Mouse (Mus musculus) hindbrain, embryonic 14.5 days (tissue): ENCODE data around the gene Tesc. TPM values are rescaled to one million over a fixed set of nuclear protein-coding genes. Genes with fewer than 3 reads are reported as not detected.

Source experiments
- ATAC-seq: fragments of 200-750 bp; cut with Nextera tagmentation; 2 replicates; pipeline ENCODE4 v1.8.0; 2017; ENCODE audit warnings: moderate number of reproducible peaks, mild to moderate bottlenecking, moderate TSS enrichment, moderate library complexity; ENCODE audit not compliant: low FRiP score
- DNase-seq: peaks from one replicate; pipeline ENCODE4 v3.0.0-alpha.2; 2015; ENCODE audit warnings: low spot score
- H3K27ac ChIP-seq: fragments of 300-500 bp; sonication (generic); 2 replicates; pipeline ENCODE4 v1.5.1; 2014; ENCODE audit warnings: mild to moderate bottlenecking, moderate library complexity
- H3K27me3 ChIP-seq: fragments of 300-500 bp; sonication (generic); 2 replicates; pipeline ENCODE4 v1.6.1; 2014; ENCODE audit warnings: mild to moderate bottlenecking, low read length, mixed read lengths; ENCODE audit not compliant: control insufficient read depth, insufficient read depth
- H3K36me3 ChIP-seq: fragments of 300-500 bp; sonication (generic); replicated peaks from 2 replicates; pipeline ENCODE4 v1.6.1; 2014; ENCODE audit not compliant: control insufficient read depth, insufficient read depth
- H3K4me1 ChIP-seq: fragments of 300-500 bp; sonication (generic); replicated peaks from 2 replicates; pipeline ENCODE4 v1.6.1; 2014; ENCODE audit warnings: antibody characterized with exemption, low read length, mixed read lengths; ENCODE audit not compliant: control insufficient read depth, insufficient read depth
- H3K4me2 ChIP-seq: fragments of 300-500 bp; sonication (generic); replicated peaks from 2 replicates; pipeline ENCODE4 v1.6.1; 2014; ENCODE audit warnings: mild to moderate bottlenecking, moderate library complexity
- H3K4me3 ChIP-seq: fragments of 300-500 bp; sonication (generic); replicated peaks from 2 replicates; pipeline ENCODE4 v1.5.1; 2014; ENCODE audit warnings: mild to moderate bottlenecking, low read length
- H3K9ac ChIP-seq: fragments of 300-500 bp; sonication (generic); 2 replicates; pipeline ENCODE4 v1.6.1; 2014
- H3K9me3 ChIP-seq: fragments of 300-500 bp; sonication (generic); 2 replicates; pipeline ENCODE4 v1.6.1; 2016; ENCODE audit warnings: low read length; ENCODE audit not compliant: control insufficient read depth
- WGBS: fragments of 180-500 bp; shearing (Covaris S2); extraction: QIAGEN DNeasy Blood & Tissue Kit; methylation state at CpG from one replicate; pipeline ENCODE4 v1.1.7; 2014; 5-methylcytosine and 5-hydroxymethylcytosine counted together
- polyA plus RNA-seq: library from polyadenylated mRNA; unstranded; fragments of >200 nt; fragmentation: Nextera tagmentation; extraction: Ambion mirVana; gene quantifications from 2 replicates; pipeline ENCODE4 v1.2.1, GENCODE M21; 2014

Tesc gene
- polyA plus RNA-seq, 1 experiment from 2014 or later, result 4.9 TPM

DNA sequence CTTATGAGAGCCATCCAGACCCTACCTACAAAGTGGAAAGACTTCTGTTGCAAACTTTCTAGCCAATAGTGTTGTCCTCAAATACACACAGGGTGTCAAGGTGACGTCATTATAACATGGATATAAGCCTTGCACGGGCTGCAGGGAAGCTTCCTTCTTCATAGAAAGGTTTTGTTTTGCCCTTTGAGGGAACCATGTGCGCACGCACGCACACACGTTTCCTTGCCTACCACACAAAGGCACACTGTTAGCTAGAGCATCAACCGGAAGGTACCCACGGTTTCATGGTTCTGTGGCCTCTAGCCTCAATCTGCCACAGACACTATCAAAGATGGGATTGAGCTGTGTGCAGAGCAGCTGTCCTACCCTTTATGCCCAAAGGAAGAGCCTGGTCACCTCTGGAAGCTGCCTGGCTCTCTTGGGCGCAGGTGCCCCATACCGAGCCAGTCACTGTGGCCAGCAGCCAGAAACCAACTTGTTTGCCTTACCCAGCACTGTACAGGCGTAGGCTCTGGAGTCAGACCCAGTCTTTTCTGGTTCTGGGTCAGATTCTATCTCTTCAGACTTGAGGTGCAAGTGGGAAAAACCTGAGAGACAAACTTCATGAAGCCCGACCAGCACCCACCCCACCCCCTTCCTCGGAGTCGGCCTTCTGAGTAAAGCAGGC, 19.7 kb downstream of the Tesc start:
- ATAC-seq (no peak), DNase-seq (no peak)
- Histone ChIP-seq H3K4me1 (no peaks in the 10 kb centered on the region), H3K4me2 (no peak overlapping the region), H3K27ac (no peak overlapping the region), H3K36me3 (no peaks in the 10 kb centered on the region), H3K9me3 (no peaks in the 10 kb centered on the region), H3K27me3 (no peaks in the 10 kb centered on the region), H3K9ac (no peak overlapping the region), H3K4me3 (no peak overlapping the region)
- 91% methylated on average over 14 of the region's 14 CpGs for WGBS

- no peaks in the 10 kb centered on the region for H3K4me1 ChIP-seq
- no peak for DNase-seq
- ATAC-seq, result no peak
- H3K4me2 ChIP-seq, result no peak overlapping the region
- WGBS, result 86% methylated on average over 4 of the region's 4 CpGs
- H3K36me3 ChIP-seq, result no peaks in the 10 kb centered on the region
- H3K9ac ChIP-seq, result no peak overlapping the region
- no peak overlapping the region for H3K27ac ChIP-seq
- H3K27me3 ChIP-seq, result no peaks in the 10 kb centered on the region
- H3K4me3 ChIP-seq, result no peak overlapping the region
- H3K9me3 ChIP-seq, result no peaks in the 10 kb centered on the region
Measured at GRCm38 (mm10) chr5:118048412-118048811, 20.9 kb downstream of the Tesc start.

DNA sequence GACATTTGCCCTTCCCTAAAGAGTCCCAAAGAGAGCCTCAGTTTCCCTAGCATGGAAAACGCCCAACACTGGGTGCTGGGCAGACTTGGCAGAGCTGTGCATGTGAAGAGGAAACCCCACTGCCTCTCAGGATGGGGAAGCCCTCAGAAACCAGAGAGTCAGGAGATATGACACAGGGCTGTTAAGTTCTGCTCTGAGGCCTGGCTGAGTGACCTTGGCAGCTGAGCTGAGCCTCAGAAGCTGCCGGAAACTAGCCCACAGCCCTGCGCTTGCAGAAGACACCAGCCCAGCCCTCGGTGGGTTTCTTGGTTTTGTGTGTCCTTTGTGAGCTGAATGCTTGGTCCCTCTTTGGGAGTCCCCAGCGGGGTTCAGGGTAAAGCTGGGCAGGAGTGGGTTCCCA, 21.4 kb downstream of the Tesc start:
- Histone ChIP-seq H3K9ac (no peak overlapping the region), H3K36me3 (no peaks in the 10 kb centered on the region), H3K4me1 (no peaks in the 10 kb centered on the region), H3K27me3 (no peaks in the 10 kb centered on the region), H3K4me3 (no peak overlapping the region), H3K27ac (no peak overlapping the region), H3K4me2 (no peak overlapping the region), H3K9me3 (no peaks in the 10 kb centered on the region)
- ATAC-seq, result no peak
- 88% methylated on average over 5 of the region's 5 CpGs for WGBS
- DNase-seq, result no peak

- Histone ChIP-seq H3K27ac (no peak overlapping the region), H3K9me3 (no peaks in the 10 kb centered on the region), H3K4me3 (no peak overlapping the region), H3K4me1 (no peaks in the 10 kb centered on the region), H3K36me3 (no peaks in the 10 kb centered on the region), H3K9ac (no peak overlapping the region), H3K4me2 (no peak overlapping the region), H3K27me3 (no peaks in the 10 kb centered on the region)
- WGBS, result 81% methylated on average over 4 of the region's 4 CpGs
- ATAC-seq (no peak), DNase-seq (no peak)
Measured at GRCm38 (mm10) chr5:118050743-118051142, 23.2 kb downstream of the Tesc start.

DNA sequence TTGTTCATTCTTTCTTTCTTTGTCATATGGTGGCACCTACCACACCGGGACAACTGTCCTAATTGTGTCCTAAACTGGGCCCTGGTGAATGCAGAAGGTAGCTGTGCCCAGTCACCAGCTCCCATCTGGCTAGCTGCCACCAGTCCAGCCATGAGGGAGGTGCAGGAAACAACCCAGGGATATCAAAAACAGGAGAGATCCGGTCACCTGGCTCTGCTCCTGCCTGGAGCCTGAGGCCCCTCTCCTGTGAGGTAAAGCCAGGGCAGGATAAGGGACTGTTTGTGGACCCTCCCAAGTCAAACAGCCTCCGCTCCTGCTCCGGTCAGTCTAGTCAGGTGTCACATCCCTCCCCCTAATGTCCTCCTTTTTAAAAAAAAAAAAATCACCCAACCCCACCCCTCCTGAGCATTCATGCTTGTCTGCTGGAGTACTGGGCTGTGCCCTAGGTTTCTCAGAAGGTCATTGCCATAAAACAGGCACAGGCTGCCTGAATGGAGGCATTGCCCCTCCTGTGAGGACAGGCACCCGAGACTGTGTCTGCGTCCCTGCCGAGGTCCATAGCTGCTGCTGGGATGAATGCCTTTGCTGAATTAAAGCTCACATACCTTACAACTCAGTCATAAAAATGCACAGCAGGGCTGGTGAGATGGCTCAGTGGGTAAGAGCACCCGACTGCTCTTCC, 24.6 kb downstream of the Tesc start:
- H3K9ac ChIP-seq, result no peak overlapping the region
- DNase-seq (no peak), ATAC-seq (no peak)
- 81% methylated on average over 8 of the region's 8 CpGs for WGBS
- H3K9me3 ChIP-seq, result no peaks in the 10 kb centered on the region
- H3K4me1 ChIP-seq, result 0 out of 2 replicates have a peak, but pooled peaks cover 5% of the 10 kb centered on the region
- no peak overlapping the region for H3K4me3 ChIP-seq
- no peak overlapping the region for H3K27ac ChIP-seq
- H3K27me3 ChIP-seq, result no peaks in the 10 kb centered on the region
- H3K36me3 ChIP-seq, result no peaks in the 10 kb centered on the region
- no peak overlapping the region for H3K4me2 ChIP-seq

DNA sequence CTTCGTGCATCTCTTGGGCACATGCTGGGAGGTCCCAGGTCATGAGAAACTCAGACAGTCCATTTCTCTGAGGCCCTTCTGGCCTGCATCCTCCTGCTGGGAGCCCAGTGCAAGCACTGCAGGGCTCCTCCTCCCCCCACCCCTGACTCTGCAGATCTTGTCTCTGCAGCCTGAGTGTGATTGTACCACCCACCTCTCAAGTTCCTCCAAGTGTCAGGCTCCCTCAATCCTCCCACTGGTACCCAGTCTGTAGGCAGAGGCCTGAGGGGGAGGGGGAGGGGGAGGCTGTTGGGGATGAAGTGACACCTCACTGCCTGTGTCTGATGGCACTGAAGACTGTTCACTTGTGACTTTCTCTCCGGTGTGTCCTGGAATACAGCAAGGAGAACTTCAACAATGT, 25.7 kb downstream of the Tesc start:
- WGBS, result 91% methylated on average over 2 of the region's 2 CpGs
- DNase-seq (no peak), ATAC-seq (no peak)
- Histone ChIP-seq H3K9ac (no peak overlapping the region), H3K4me2 (no peak overlapping the region), H3K27me3 (no peaks in the 10 kb centered on the region), H3K4me3 (no peak overlapping the region), H3K36me3 (no peaks in the 10 kb centered on the region), H3K9me3 (no peaks in the 10 kb centered on the region), H3K4me1 (0 out of 2 replicates have a peak, but pooled peaks cover 10% of the 10 kb centered on the region), H3K27ac (no peak overlapping the region)

DNA sequence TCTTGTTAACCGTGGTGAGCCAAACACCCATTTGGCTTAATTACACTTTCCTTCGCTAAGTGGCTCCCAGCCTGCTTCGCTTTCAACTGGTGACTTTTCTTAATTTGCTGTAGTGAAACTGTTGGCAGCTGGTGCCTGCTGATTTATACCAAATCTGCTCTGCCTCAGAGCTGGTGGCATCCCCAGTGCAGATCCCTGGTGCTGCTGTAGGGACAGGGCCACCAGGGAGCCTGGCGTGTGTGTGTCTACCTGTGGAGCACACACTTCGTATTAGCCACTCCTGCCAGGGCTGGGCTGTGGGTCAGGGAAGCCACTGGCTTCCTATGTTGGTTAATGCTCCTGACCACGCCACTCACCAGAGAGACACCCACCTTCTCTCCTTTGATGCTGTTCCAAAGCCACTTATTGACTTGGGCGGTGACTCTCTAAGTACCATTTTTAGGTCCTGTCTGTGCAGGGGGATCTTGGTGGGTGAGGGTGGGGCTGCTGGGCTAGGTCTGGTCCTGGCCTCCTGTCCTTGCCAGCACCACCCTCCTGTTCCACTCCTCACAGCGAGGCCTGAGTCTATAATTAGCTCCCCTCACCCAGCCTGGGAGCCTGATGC, 30.1 kb downstream of the Tesc start:
- Histone ChIP-seq H3K27me3 (no peaks in the 10 kb centered on the region), H3K4me2 (no peak overlapping the region), H3K9me3 (no peaks in the 10 kb centered on the region), H3K36me3 (no peaks in the 10 kb centered on the region), H3K9ac (no peak overlapping the region), H3K4me3 (no peak overlapping the region), H3K27ac (no peak overlapping the region), H3K4me1 (0 out of 2 replicates have a peak, but pooled peaks cover 10% of the 10 kb centered on the region)
- no peak for ATAC-seq
- 50% methylated on average over 8 of the region's 8 CpGs for WGBS
- DNase-seq, result no peak

GRCm38 (mm10) chr5:118058858-118059257, 31.3 kb downstream of the Tesc start:
- Histone ChIP-seq H3K4me3 (no peak overlapping the region), H3K27ac (no peak overlapping the region), H3K4me2 (no peak overlapping the region), H3K4me1 (peaks cover 16% of the 10 kb centered on the region), H3K36me3 (no peaks in the 10 kb centered on the region), H3K9ac (no peak overlapping the region), H3K27me3 (no peaks in the 10 kb centered on the region), H3K9me3 (no peaks in the 10 kb centered on the region)
- WGBS, result 85% methylated on average over 10 of the region's 10 CpGs
- DNase-seq (no peak), ATAC-seq (no peak)

- 79% methylated on average over 9 of the region's 9 CpGs for WGBS
- DNase-seq (no peak), ATAC-seq (no peak)
- H3K27me3 ChIP-seq, result no peaks in the 10 kb centered on the region
- no peak overlapping the region for H3K4me2 ChIP-seq
- no peak overlapping the region for H3K4me3 ChIP-seq
- H3K27ac ChIP-seq, result no peak overlapping the region
- H3K36me3 ChIP-seq, result 0 out of 2 replicates have a peak, but pooled peaks cover 3% of the 10 kb centered on the region
- H3K9me3 ChIP-seq, result no peaks in the 10 kb centered on the region
- H3K9ac ChIP-seq, result no peak overlapping the region
- H3K4me1 ChIP-seq, result peaks cover 24% of the 10 kb centered on the region
Measured at GRCm38 (mm10) chr5:118059646-118060045, 32.1 kb downstream of the Tesc start.
